Mouse (Mus musculus) urinary bladder, postnatal 14 days (tissue): Measurements from ENCODE around the gene 2010003K11Rik.

ENCODE experiments used
- DNase-seq: peaks from one replicate; pipeline ENCODE4 v3.0.0; 2021; ENCODE audit warnings: low spot score

Gene 2010003K11Rik

DNA sequence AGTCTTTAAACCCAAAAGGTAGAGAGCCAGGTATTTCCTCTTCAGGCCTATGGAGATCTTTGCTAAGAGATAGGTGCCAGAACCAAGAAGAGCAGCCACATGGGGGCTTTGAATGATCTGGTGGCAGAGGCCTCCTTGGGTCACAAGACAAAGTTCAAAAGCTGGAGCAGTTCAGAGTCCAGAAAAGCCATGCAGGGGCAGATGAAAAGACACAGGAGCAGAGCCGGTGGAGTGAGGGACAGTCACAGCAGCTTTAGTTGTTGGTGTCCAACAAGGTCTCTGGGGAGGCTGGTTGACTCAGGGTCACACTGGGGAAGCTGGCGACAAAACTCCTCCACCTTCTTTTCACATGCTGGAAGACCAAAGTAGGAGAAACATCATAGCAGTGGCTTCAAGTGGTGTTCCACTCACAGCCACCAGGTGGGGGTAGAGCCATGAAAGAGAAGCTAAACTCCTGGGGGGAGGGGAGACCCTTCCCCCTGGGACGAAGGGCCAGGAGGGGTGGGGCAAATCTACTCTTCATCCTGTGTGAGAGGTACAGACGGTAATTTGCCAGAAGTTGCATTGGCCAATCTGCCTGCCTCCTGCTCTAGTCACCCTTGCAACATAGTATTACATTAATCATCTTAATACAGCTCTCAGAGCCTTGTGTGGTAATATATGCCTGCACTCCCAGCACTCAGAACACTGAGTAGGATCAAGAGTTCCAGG is 965 bp downstream of the 2010003K11Rik start:
- peak; percentile 76 for DNase-seq

DNA sequence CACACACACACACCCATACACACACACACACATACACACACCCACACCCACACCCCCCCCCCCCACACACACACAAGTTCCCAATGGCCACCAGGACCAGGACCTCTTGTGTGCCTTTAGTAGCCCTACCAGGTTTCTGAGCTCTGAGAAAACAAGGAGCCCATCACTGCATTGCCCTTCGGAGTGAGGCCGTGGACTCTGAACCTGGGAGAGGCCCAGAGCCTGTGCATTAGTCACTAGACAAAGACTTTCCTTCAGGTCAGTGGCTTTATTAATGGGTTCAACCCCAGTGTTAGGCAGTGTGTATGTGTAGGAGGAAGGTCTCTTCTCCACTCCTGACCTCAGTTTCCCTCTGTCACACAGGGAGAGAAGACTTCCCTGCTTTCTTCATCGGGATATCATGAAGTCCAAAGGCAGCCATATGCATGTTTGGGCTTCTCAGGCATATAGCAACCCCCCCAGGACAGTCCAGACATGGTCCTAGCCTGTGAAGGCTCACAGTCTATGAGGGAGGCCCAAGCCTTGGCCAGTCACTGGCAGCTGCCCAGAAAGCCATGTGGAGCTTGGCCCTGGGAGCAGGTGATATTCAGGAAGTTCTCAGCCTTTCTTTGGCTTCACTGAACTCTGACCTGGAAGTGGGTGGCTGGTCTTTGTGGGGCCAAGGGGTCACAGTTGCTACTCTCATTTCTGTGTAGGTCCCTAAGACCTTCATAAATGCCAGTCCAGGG is 1.7 kb downstream of the 2010003K11Rik start:
- no peak for DNase-seq

- no peak for DNase-seq
These were observed 2.6 kb downstream of the 2010003K11Rik start for GRCm38 (mm10) chr19:4495814-4496213.

DNA sequence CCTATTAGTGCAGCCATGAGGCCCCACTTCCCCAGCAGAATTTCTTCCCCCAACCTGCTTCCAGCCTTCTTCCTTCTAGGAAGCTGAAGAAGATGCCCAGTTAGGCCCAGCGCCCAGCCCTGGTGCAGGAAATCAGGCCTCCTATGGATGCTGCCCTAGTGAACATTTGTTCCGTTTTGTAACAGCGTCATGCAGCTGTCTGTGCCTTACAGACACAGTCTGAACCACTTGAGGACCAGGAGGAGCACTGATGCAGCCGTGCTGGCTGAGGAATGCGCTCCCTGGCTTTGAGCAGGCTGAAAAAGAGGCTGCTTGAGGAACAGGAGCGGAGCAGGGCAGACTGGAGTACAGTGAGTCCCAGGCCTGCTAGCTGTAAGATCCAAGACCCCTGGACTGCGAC is 3.7 kb downstream of the 2010003K11Rik start:
- DNase-seq: no peak

DNA sequence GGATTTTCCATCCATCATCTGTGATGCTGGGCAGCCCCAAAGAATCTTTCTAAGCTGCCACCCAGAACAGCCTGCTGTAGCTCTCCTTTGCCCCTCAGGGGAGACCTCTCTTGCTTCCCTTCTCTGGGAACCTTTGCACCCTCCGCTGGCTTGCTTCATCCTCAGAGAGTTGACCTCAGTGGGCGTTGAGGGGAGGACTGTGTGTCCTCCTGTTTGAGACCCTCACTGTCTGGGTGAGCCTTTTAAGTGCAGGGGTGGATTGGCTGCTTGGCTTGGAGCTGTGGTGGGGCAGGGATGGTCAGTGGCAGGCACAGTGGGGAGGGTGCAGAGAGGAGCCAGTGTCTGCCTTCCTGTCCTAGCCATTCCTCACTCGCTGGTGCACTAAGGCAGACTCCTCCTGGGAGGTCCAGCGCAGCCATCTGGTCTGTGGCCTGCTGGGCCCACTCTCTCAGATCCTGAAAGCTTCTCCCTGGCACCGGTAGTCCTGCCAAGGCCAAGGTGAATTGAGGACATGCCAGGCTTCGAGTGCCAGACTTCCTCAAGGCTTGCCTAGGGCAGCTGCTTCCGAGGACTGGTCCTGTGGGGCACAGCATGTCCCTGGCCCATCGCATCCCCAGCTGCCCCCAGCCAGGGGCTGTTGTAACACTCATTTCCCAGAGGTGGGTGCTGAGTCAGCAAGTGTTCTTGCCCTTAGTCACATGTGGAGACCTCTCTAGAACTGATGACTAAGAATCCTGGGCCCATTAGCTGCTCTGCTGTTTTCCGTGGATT is 5.7 kb downstream of the 2010003K11Rik start:
- peak; percentile 39 for DNase-seq

DNA sequence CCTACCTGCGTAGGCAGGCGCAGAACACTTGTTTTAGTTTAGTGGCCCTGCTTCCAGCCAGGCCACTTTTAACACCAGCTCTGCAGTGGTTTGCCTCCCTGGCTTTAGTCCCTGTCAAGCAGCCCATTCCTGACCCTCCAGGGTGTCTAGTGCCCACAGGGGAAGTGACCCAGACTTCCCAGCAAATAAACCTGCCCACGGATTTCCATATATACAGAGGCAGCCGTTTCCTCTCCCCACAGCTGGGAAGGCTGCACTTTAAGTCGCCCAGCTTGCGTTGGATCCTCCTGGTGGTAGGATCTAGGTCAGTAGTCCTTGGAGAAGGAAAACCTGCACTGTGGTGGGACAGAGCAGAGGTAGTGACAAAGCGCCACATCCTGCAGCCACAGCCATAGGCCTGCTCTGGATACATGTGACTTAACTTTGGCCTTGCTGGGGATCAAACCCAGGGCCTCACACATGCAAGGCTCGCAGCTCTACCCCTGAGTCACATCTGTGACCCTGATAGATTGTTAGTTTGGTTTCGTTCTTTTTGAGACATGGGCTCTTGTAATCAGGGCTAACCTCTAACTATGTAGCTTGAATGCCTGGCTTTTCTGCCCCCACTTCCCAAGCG is 7.2 kb downstream of the 2010003K11Rik start:
- no peak for DNase-seq

GRCm38 (mm10) chr19:4487877-4488276 is 10.5 kb downstream of the 2010003K11Rik start:
- peak; percentile 26 for DNase-seq

GRCm38 (mm10) chr19:4485006-4485405 is 13.4 kb downstream of the 2010003K11Rik start:
- DNase-seq: no peak

DNA sequence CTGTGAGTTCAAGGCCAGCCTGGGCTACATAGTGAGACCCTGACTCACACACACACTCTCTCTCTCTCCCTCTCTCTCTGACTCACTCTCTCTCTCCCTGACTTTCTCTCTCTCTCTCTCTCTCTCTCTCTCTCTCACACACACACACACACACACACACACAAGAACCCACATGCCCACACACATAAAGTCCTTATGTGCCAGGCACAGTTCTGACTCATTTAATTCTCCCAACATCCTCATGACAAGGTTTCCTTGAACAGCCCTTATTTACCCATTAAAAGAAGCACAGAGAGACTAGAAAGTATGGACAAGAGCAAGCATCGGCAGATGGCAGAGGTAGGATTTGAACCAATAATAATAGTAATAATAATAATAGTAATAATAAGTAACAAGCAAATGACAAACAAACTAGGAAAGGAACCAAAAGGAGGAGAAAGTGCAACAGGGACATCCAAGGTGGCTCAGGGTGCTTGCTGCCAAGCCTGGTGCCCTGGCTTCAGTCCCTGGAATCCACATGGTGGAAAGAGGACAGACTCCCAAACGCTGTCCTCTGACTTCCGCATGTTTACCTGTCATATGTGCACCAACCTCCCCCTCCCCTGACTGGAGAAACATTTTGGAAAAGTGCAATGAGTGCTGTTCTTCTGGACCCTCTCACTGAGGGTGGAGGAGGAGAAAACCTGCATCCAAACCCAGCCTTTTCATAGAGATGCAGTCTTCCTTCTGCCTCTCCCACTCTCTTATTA is 16.1 kb downstream of the 2010003K11Rik start:
- no peak for DNase-seq

- DNase-seq: no peak
These were observed 17.1 kb downstream of the 2010003K11Rik start for GRCm38 (mm10) chr19:4481326-4481725.

- no peak for DNase-seq
These were observed 18.3 kb downstream of the 2010003K11Rik start for GRCm38 (mm10) chr19:4480041-4480440.

- no peak for DNase-seq
These were observed 20.2 kb downstream of the 2010003K11Rik start for GRCm38 (mm10) chr19:4478190-4478516.

- peak; percentile 77 for DNase-seq
These were observed 20.8 kb downstream of the 2010003K11Rik start, which contains the start of gene Syt12 for GRCm38 (mm10) chr19:4477345-4478189. TSS of gene Syt12 (minus strand) at chr19:4477447.

GRCm38 (mm10) chr19:4476601-4477257 is 21.7 kb downstream of the 2010003K11Rik start:
- peak; percentile 20 for DNase-seq

DNA sequence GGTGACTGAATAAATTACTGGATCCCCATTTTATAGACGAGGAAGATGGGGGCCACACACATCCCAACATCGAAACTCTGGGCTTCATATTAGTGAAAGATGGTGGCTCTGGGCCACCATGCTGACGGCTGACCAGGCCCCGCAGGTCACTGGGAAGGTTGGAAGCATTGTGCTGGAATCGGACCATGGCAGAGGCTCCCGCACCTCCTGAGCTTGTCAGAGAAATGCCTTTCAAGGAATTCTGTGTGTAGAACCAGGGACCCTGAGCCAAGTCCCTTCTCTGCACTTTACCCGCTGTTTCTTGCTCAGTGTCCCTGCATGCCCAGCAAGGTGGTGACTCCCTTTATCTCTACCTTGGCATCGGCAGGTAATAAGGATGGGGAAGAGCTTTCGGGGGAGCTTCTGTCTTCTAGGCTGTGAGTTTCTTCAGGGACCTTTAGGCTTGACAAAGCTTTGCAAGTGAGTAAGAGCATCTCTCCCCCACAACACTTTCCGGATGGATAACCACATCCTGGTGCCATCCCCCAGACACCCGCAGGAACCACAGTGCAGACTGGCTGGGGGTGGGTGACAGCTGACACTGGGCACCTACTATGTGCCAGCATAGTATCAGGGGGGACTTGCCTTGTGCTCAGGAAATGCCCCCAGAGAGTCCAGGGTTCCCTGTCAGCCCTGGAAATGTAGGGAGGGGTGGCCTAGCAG is 23.0 kb downstream of the 2010003K11Rik start:
- DNase-seq: no peak

- no peak for DNase-seq
These were observed 23.6 kb downstream of the 2010003K11Rik start for GRCm38 (mm10) chr19:4474739-4475138.

DNA sequence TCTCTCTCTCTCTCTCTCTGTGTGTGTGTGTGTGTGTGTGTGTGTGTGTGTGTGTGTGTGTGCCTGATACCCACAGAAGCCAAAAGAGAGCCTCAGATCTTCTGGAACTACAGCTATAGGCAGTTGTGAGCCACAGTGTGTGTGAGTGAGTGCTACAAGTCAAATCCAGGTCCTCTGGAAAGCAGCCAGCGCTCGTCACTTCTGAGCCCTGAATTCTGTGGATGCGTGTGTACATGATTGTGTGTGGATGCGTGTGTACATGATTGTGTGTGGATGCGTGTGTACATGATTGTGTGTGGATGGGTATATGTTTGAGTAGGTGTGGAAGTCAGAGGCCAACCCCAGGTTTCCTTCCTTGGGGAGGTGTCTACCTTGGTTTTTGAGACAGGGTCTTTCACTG is 24.8 kb downstream of the 2010003K11Rik start:
- DNase-seq: no peak

GRCm38 (mm10) chr19:4468363-4468762 is 30.0 kb downstream of the 2010003K11Rik start:
- peak; percentile 17 for DNase-seq

GRCm38 (mm10) chr19:4464666-4465065 is 33.7 kb downstream of the 2010003K11Rik start:
- no peak for DNase-seq
